Mouse (Mus musculus) lung, adult 2 months (tissue): Measurements from ENCODE around the gene 4933407L21Rik.

Experiments
- CTCF ChIP-seq: fragments of 200-500 bp; IDR thresholded peaks from 2 replicates; pipeline ENCODE4 v1.5.1; 2011; ENCODE audit warnings: mild to moderate bottlenecking, low read length, control low read depth; ENCODE audit not compliant: insufficient read depth
- POLR2A ChIP-seq: fragments of 200-500 bp; IDR thresholded peaks from 2 replicates; pipeline ENCODE4 v1.6.1; 2011; ENCODE audit warnings: low read depth, mild to moderate bottlenecking, control low read depth, low read length, borderline replicate concordance; ENCODE audit errors: extremely low read depth

GRCm38 (mm10) chr1:85919621-85920020 lies 8.7 kb upstream of the 4933407L21Rik start:
- TF ChIP-seq CTCF (no peak), POLR2A (no peak)
